Mouse (Mus musculus) testis, postnatal 14 days (tissue): ENCODE measurements around the gene Apobec1.
"Not testable (repeated sequence)": the region's sequence is repeated elsewhere in the genome, so short reads cannot be mapped to it uniquely, and the experiment has no call there.

ENCODE experiments used
- DNase-seq: peaks from one replicate; pipeline ENCODE4 v3.0.0; 2021; ENCODE audit warnings: low spot score

The Apobec1 gene

GRCm38 (mm10) chr6:122602242-122602991 is at the start of gene Apobec1:
Gene Apobec1, minus strand, starts transcription at chr6:122602444.
- peak; percentile 64 for DNase-seq

GRCm38 (mm10) chr6:122650398-122650980 is 48.2 kb upstream of the Apobec1 start:
- no peak for DNase-seq

GRCm38 (mm10) chr6:122649903-122650302 is 47.7 kb upstream of the Apobec1 start:
- no peak for DNase-seq

GRCm38 (mm10) chr6:122644196-122644595 is 42.0 kb upstream of the Apobec1 start:
- DNase-seq = peak; percentile 25

GRCm38 (mm10) chr6:122637566-122637965 is 35.3 kb upstream of the Apobec1 start:
- not testable (repeated sequence) for DNase-seq

- DNase-seq = no peak
Measured at GRCm38 (mm10) chr6:122636666-122637065, 34.4 kb upstream of the Apobec1 start.

GRCm38 (mm10) chr6:122635315-122635714 is 33.1 kb upstream of the Apobec1 start:
- DNase-seq = no peak

GRCm38 (mm10) chr6:122633411-122633810 is 31.2 kb upstream of the Apobec1 start:
- no peak for DNase-seq

- DNase-seq = no peak
Measured at GRCm38 (mm10) chr6:122627469-122628108, 25.3 kb upstream of the Apobec1 start.

GRCm38 (mm10) chr6:122626110-122626509 is 23.9 kb upstream of the Apobec1 start, which contains the start of gene Dppa3:
Gene Dppa3, plus strand, starts transcription at chr6:122626410.
- no peak for DNase-seq

- no peak for DNase-seq
Measured at GRCm38 (mm10) chr6:122625156-122625555, 22.9 kb upstream of the Apobec1 start.

- DNase-seq = no peak
Measured at GRCm38 (mm10) chr6:122624480-122624879, 22.2 kb upstream of the Apobec1 start.

- no peak for DNase-seq
Measured at GRCm38 (mm10) chr6:122621066-122621465, 18.8 kb upstream of the Apobec1 start.

GRCm38 (mm10) chr6:122616022-122616421 is 13.8 kb upstream of the Apobec1 start:
- no peak for DNase-seq

- no peak for DNase-seq
Measured at GRCm38 (mm10) chr6:122614047-122614446, 11.8 kb upstream of the Apobec1 start.

GRCm38 (mm10) chr6:122612426-122612825 is 10.2 kb upstream of the Apobec1 start:
- no peak for DNase-seq

GRCm38 (mm10) chr6:122609771-122610170 is 7.5 kb upstream of the Apobec1 start, which contains the start of gene Gdf3:
Gene Gdf3, minus strand, starts transcription at chr6:122610087.
- no peak for DNase-seq

GRCm38 (mm10) chr6:122609377-122609728 is 7.1 kb upstream of the Apobec1 start:
- no peak for DNase-seq

GRCm38 (mm10) chr6:122608434-122609376 is 6.5 kb upstream of the Apobec1 start:
- no peak for DNase-seq

- DNase-seq = no peak
Measured at GRCm38 (mm10) chr6:122607700-122608099, 5.5 kb upstream of the Apobec1 start.

GRCm38 (mm10) chr6:122606661-122607060 is 4.4 kb upstream of the Apobec1 start:
- DNase-seq = no peak

- DNase-seq = no peak
Measured at GRCm38 (mm10) chr6:122605483-122605882, 3.2 kb upstream of the Apobec1 start.
